Mouse (Mus musculus) hindlimb bud, embryonic 11.5 days (tissue): ENCODE measurements at regions not wholly inside any gene's neighbourhood (a gene's known extent, or its start where the extent isn't known, plus 50 kb on each side); places are given as distances from the start of the nearest gene placed in this dataset.

Experiments
- DNase-seq: peaks from one replicate; pipeline ENCODE4 v3.0.0-alpha.2; 2012; ENCODE audit warnings: low read depth, low spot score; ENCODE audit errors: extremely low spot score

GRCm38 (mm10) chr14:101267536-101267935 is 67.4 kb upstream of the Prr30 start:
- DNase-seq = no peak
